Mouse (Mus musculus) common myeloid progenitor, adult 5-6 weeks (primary cell): ENCODE data around the gene Uqcrq. TPM values are rescaled to one million over a fixed set of nuclear protein-coding genes. Genes with fewer than 3 reads are reported as not detected.

Experiments
- ATAC-seq: replicated peaks from 2 replicates; pipeline ENCODE4 v1.8.0; 2016; ENCODE audit warnings: low read depth, mild to moderate bottlenecking, moderate TSS enrichment, inconsistent platforms; ENCODE audit not compliant: poor library complexity, severe bottlenecking
- total RNA-seq: library from RNA; stranded (forward); fragments of 200-1000, 187-1606 nt; gene quantifications from 2 replicates; pipeline ENCODE4 v1.2.3, GENCODE M21; 2017

Gene Uqcrq
- total RNA-seq, 1 experiment from 2014 or later: 39.5 TPM

GRCm38 (mm10) chr11:53424826-53425225 is 5.8 kb downstream of the Uqcrq start:
- no peak for ATAC-seq

- no peak for ATAC-seq
These were observed 7.6 kb downstream of the Uqcrq start, which contains the start of gene Leap2 for GRCm38 (mm10) chr11:53423036-53423435. TSS of gene Leap2 (minus strand) at chr11:53423170.

DNA sequence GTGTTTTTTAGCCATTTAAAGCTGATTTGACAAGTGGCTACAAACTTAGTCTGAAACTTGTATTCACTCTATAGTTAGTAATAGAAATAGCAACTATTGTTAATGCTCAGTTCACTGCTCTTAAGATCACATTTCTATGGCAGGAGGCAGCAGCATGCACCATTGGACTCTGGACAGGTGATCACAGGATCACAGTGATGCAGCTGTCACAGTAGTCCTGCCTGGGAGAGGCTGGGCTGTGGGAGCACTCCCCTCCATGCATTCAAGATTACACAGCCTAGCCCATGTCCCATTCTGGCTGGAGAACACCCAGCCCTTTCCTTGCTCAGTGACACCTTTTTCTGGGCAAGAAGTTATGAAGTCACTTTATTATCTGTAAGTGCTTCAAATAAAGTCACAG is 12.6 kb downstream of the Uqcrq start:
- no peak for ATAC-seq

GRCm38 (mm10) chr11:53413871-53414270 is 16.8 kb downstream of the Uqcrq start:
- ATAC-seq: no peak

- ATAC-seq: peak; percentile 60; the same call in 1 of the 2 replicates
These were observed 18.9 kb downstream of the Uqcrq start for GRCm38 (mm10) chr11:53411738-53412137.

DNA sequence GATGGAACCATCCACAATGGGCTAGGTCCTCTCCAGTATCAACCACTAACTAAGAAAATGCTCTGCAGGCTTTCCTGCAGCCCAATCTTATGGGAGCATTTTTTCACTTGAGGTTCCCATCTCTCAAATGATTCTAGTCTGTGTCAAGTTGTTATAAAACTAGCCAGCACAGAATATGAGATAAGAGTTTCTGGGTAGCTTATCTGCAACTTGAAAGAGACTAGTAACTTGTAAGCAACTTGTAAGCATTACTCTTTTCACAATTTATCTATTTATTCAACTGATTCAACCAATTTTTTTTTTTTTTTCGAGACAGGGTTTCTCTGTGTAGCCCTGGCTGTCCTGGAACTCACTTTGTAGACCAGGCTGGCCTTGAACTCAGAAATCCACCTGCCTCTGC is 27.0 kb downstream of the Uqcrq start:
- ATAC-seq: no peak

- ATAC-seq: no peak
These were observed 36.8 kb downstream of the Uqcrq start for GRCm38 (mm10) chr11:53393856-53394255.

- ATAC-seq: no peak
These were observed 46.7 kb downstream of the Uqcrq start for GRCm38 (mm10) chr11:53383758-53384428.

DNA sequence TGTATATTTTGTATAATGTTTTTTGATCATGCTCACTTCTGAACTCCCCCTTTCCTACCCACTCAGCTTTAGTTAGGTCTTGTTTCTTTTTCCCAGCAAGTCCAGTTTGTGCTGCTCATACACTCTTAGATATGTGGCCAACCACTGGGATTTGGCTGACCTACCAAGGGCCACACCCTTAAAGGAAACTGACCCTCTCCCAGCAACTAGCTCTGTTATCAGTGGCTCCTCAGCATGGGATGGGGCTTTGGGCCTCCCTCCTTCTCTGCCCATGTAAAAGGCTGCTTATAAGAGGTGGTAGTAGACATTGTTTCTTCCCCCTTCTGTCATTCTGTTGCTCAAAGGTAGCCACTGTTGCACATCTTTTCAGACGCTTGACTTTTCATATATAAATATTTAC is 51.7 kb downstream of the Uqcrq start:
- no peak for ATAC-seq

Other genes starting within 250 kb of the Uqcrq start
- 558 and 573 TPM in 2 replicates for gene Hspa4, start 130.4 kb downstream of the Uqcrq start, total RNA-seq
- 9.6 and 22.0 TPM in 2 replicates for gene Zcchc10, start 106.2 kb downstream of the Uqcrq start, total RNA-seq
- gene Aff4, start 80.0 kb downstream of the Uqcrq start, total RNA-seq: 65.0 and 90.0 TPM in 2 replicates
- gene Leap2, start 7.7 kb downstream of the Uqcrq start, total RNA-seq: not detected in 2 replicates
- gene Gdf9, start 192 bp upstream of the Uqcrq start, total RNA-seq: 1.1 TPM in 1 of 2 replicates, not detected in the other
- not detected in 2 replicates for gene Gm10447, start 26.3 kb upstream of the Uqcrq start, total RNA-seq
- not detected in 2 replicates for gene Shroom1, start 26.4 kb upstream of the Uqcrq start, total RNA-seq
- not detected in 2 replicates for gene Gm9837, start 39.6 kb upstream of the Uqcrq start, total RNA-seq
- gene Gm9945, start 49.3 kb upstream of the Uqcrq start, total RNA-seq: not detected in 2 replicates
- gene Sowaha, start 49.4 kb upstream of the Uqcrq start, total RNA-seq: 1.0 and 1.5 TPM in 2 replicates
- 64.2 and 75.0 TPM in 2 replicates for gene Sept8, start 88.4 kb upstream of the Uqcrq start, total RNA-seq
- 18.9 and 20.0 TPM in 2 replicates for gene Kif3a, start 136.5 kb upstream of the Uqcrq start, total RNA-seq
- gene Il4, start 187.8 kb upstream of the Uqcrq start, total RNA-seq: 0.73 TPM in 1 of 2 replicates, not detected in the other
- gene Il13, start 203.9 kb upstream of the Uqcrq start, total RNA-seq: 2.1 TPM in 1 of 2 replicates, not detected in the other